Mouse (Mus musculus) liver, adult 2 months (tissue): ENCODE results near the gene Cldn15.

Experiments used
- CTCF ChIP-seq: fragments of 200-500 bp; IDR thresholded peaks from 2 replicates; pipeline ENCODE4 v1.5.1; 2011; ENCODE audit warnings: low read depth, low read length, control low read depth
- POLR2A ChIP-seq: fragments of 200-500 bp; IDR thresholded peaks from 2 replicates; pipeline ENCODE4 v1.6.1; 2011; ENCODE audit warnings: low read length, control low read depth; ENCODE audit not compliant: insufficient read depth; ENCODE audit errors: extremely low read depth

- no peak for TF ChIP-seq POLR2A
- TF ChIP-seq CTCF: peak; percentile 71
Measured at GRCm38 (mm10) chr5:136982338-136982930, 16.0 kb downstream of the Cldn15 start.
